Mouse (Mus musculus) naive thymus-derived CD4-positive, alpha-beta T cell, adult 2 months (primary cell): ENCODE data around the gene Olfr373.

Experiments used
- DNase-seq: peaks from one replicate; pipeline ENCODE4 v3.0.0-alpha.2; 2011; ENCODE audit warnings: low read depth

Olfr373 gene

GRCm38 (mm10) chr8:72134756-72135445 is 51.9 kb downstream of the Olfr373 start, which contains the start of gene Tpm4:
TSS of gene Tpm4 (plus strand) at chr8:72134975.
- DNase-seq: peak; percentile 80

DNA sequence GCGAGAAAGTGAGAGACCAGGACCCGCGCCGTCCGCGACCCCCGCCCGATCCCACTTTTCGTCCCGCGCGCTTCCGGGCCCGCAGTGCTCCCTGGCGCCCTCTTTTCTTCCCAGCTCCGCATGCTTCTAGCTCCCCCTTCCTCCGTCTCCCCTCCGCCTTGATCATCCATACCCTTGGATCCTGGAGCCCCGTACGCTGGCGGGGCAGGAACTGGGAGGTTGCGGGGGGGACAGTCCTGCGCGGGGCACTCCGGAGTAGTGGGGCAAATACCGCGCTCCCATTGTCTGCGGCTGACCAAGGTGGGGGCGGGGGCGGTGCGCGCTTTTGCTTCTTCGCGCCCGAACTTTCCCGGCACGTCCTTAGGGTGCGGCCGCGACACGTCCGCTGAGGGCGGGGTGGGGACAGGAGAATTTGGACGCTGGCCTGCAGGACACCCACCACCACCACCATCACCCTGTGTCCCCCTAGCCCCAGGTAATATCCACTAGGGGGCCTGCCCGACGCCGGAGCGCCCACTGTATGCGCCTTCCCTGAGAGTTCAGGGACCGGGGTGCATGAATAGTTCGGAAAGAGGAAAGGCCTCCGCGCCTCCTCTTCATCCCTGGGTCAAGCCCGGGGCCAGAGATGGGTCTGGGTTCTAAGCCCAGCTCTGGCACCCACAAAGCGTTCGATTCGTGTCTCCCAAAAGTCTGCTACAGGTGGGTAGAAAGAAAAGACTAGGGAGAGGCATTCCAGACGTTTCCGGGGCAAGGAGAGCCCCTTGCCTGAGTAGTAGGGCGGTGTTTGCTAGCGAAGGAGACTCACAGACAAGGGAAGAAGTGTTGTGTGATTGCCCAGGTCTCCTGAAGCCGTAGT is 52.7 kb downstream of the Olfr373 start:
- peak; percentile 64 for DNase-seq

- DNase-seq: peak; percentile 95
These were observed 53.5 kb downstream of the Olfr373 start for GRCm38 (mm10) chr8:72136302-72136978.

DNA sequence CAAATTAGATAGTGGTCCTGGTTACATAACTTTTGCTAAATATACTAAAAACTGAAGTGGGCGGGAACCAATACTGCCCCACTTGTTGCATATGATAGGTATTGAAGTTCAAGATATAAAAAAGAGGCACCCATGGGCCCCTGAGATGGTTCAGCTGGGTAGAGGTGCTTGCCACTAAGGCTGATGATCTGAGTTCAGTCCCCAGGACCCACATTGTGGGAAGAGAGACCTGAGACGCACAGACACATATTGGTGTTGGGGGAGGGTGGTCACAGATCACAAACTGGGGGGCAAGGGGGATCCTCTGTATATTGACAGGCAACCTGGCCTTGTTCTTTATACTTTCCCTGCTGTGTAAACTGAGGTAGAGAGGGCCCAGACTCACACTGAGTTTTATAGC is 54.5 kb downstream of the Olfr373 start:
- no peak for DNase-seq

- DNase-seq: no peak
These were observed 55.5 kb downstream of the Olfr373 start for GRCm38 (mm10) chr8:72138456-72138855.

- no peak for DNase-seq
These were observed 60.4 kb downstream of the Olfr373 start for GRCm38 (mm10) chr8:72143256-72143824.

DNA sequence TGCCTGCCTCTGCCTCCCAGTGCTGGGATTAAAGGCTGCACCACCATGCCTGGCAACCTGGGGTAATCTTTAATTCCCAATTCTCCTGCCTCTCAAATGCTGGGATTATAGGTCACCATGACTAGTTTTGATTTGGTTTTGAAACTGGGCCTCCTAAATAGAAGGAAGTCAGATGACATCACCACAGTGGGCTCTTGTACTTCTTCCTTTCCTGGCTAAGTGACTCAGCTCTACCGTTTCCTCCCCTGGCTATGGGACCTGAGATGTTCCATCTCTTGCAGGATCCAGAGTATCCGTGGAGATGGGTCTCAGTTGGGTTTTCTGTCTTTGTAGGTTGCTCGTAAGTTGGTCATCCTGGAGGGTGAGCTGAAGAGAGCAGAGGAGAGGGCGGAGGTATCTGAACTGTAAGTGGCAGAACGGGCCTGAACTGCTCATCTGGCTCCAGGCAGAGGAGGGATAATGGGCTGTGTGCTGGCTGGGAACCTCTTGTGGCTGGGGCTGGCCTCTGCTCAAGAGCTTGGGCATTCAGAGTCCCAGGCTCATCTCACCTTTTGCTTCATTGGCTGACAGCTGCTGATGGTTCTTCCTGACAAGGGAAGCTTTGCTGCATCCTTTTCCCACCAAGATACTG is 61.5 kb downstream of the Olfr373 start:
- DNase-seq: no peak

- no peak for DNase-seq
These were observed 62.5 kb downstream of the Olfr373 start for GRCm38 (mm10) chr8:72145511-72145910.

DNA sequence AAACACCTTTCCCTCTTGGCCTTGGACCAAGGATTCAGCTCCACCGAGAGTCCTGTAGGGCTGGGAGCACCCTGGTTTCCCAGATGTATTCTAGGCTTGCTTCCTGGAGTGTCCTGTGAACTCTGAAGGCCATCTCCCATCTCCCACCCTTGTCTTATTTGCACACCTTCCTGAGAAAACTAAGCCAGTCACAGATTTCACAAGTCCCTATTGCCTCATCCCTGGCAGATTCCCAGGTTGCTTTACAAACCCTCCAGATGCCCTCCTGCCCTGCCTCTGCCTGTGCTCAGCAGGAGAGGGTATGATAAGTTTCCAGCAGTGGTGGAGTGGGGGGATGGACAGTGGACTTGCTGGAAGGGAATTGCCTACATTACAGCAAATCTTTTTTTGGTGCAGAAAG is 63.1 kb downstream of the Olfr373 start:
- DNase-seq: no peak

DNA sequence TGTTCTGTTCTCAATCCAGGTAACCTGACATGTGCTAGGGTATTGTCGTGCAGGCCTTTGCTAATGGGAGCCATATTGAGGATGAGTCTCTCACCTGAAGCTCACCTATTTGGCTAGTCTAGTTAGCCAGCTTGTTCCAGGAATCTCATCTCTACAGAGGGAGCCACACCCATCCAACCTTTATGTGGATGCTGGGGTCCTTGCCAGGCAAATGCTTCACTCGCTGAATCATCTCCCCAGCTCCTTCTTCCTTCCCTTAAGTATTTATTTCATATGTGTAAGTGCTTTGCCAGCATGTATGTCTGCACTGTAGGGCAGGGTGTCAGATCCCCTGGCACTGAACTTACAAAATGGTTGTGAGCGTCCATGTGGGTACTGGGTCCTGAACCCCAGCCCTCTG is 63.6 kb downstream of the Olfr373 start:
- DNase-seq: no peak

GRCm38 (mm10) chr8:72147266-72147665 is 64.3 kb downstream of the Olfr373 start:
- no peak for DNase-seq

DNA sequence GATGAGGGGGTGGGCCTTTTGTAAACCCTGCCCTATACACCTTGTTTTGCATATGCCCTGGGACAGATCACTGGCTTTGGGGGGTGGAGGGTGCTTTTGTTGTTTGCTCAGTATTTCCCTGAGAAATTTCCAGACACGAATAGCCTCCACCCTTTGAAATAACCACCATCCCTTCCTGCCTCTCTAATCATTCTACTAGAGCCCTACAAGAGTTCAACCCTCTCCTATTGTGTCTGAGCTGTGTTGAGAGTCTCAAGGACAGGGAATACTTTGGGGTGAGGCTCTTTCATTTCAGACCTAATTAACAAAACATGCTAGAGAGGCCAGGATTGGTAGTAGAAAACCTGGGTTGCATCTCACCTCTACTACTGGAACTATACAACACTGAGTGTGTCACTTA is 66.1 kb downstream of the Olfr373 start:
- no peak for DNase-seq

- DNase-seq: no peak
These were observed 68.6 kb downstream of the Olfr373 start for GRCm38 (mm10) chr8:72151418-72152078.
